Mouse (Mus musculus) ES-E14 (cell line): ENCODE measurements around the gene Tnfsfm13. TPM values are rescaled to one million over a fixed set of nuclear protein-coding genes. Genes with fewer than 3 reads are reported as not detected.
"Not testable (repeated sequence)": the region's sequence is repeated elsewhere in the genome, so short reads cannot be mapped to it uniquely, and the experiment has no call there.

Experiments
- DNase-seq: peaks from one replicate; pipeline ENCODE4 v3.0.0-alpha.2; 2013; ENCODE audit warnings: low read depth, low spot score
- H3K27ac ChIP-seq: 2 replicates; pipeline ENCODE4 v1.5.1; 2012; ENCODE audit warnings: low read depth, mild to moderate bottlenecking, low read length, moderate library complexity, mixed read lengths; ENCODE audit not compliant: poor library complexity, insufficient read depth, severe bottlenecking
- H3K36me3 ChIP-seq: 2 replicates; pipeline ENCODE4 v1.6.1; 2012; ENCODE audit warnings: mild to moderate bottlenecking, low read length, moderate library complexity, mixed read lengths; ENCODE audit not compliant: control insufficient read depth, poor library complexity, insufficient read depth, severe bottlenecking
- H3K4me1 ChIP-seq, 2 experiments: fragments of 150-350 bp in 1 of 2; sonication (generic) in 1 of 2; 2 replicates each; pipeline ENCODE4 v1.6.1; 2012; ENCODE audit warnings: low read length in 2 of 2, mild to moderate bottlenecking in 1 of 2, mixed read lengths in 1 of 2; ENCODE audit not compliant: control insufficient read depth in 2 of 2, insufficient read depth in 2 of 2, poor library complexity in 1 of 2
- H3K4me3 ChIP-seq, 2 experiments: fragments of 150-350 bp in 1 of 2; sonication (generic) in 1 of 2; 2 replicates each; pipeline ENCODE4 v1.5.1; 2012; ENCODE audit warnings: low read length in 2 of 2, low read depth in 1 of 2, mild to moderate bottlenecking in 1 of 2, mixed read lengths in 1 of 2; ENCODE audit not compliant: insufficient read depth in 1 of 2, poor library complexity in 1 of 2, severe bottlenecking in 1 of 2
- H3K9ac ChIP-seq: 2 replicates; pipeline ENCODE4 v1.6.1; 2012; ENCODE audit warnings: low read depth, mild to moderate bottlenecking, low read length, mixed read lengths; ENCODE audit not compliant: poor library complexity, insufficient read depth, severe bottlenecking
- H3K9me3 ChIP-seq: fragments of 150-350 bp; sonication (generic); 2 replicates; pipeline ENCODE4 v1.6.1; 2012; ENCODE audit warnings: low read depth, mild to moderate bottlenecking, low read length; ENCODE audit not compliant: control insufficient read depth, insufficient read depth
- CHD2 ChIP-seq: IDR thresholded peaks from 2 replicates; pipeline ENCODE4 v1.6.1; 2014; ENCODE audit warnings: mild to moderate bottlenecking, low read depth, low read length, inconsistent platforms
- HCFC1 ChIP-seq: IDR thresholded peaks from 2 replicates; pipeline ENCODE4 v1.6.1; 2012; ENCODE audit warnings: low read length, inconsistent platforms, borderline replicate concordance; ENCODE audit not compliant: insufficient read depth
- MAFK ChIP-seq: IDR thresholded peaks from 2 replicates; pipeline ENCODE4 v1.6.1; 2014; ENCODE audit warnings: mild to moderate bottlenecking, low read depth, low read length, inconsistent platforms; ENCODE audit not compliant: insufficient read depth
- ZC3H11A ChIP-seq: IDR thresholded peaks from 2 replicates; pipeline ENCODE4 v1.6.1; 2012; ENCODE audit warnings: low read depth, mild to moderate bottlenecking, inconsistent platforms, low read length, borderline replicate concordance
- ZNF384 ChIP-seq: IDR thresholded peaks from 2 replicates; pipeline ENCODE4 v1.6.1; 2012; ENCODE audit warnings: low read depth, low read length, inconsistent platforms
- in situ Hi-C, 2 experiments: fragments of 600-800 bp; cut with MboI; formaldehyde crosslinking; loops; one replicate each; pipeline ENCODE4 v1.15.1; 2025; ENCODE audit warnings: low sequenced_read_pairs in 2 of 2, inconsistent platforms in 1 of 2; ENCODE audit not compliant: unreplicated experiment in 2 of 2
- total RNA-seq: library from RNA; depleted of rRNA; stranded (reverse); fragments of 300-350 nt; gene quantifications from 2 replicates; pipeline ENCODE4 v1.2.3, GENCODE M21; 2012

Gene Tnfsfm13
- total RNA-seq, 1 experiment, result 13.7 TPM

GRCm38 (mm10) chr11:69703814-69704612 is 8.1 kb upstream of the Tnfsfm13 start:
- peak overlapping the region in 1 of 2 experiments; percentile 4; a peak in 2 of 4 replicates for H3K4me3 ChIP-seq
- H3K27ac ChIP-seq, result peak overlapping the region; percentile 89
- H3K9ac ChIP-seq, result peak overlapping the region; percentile 33; the same call in 1 of the 2 replicates
- no peak for DNase-seq
- in situ Hi-C loops, result no loop called here
- H3K9me3 ChIP-seq, result no peaks in the 10 kb centered on the region
- TF ChIP-seq ZC3H11A (no peak), CHD2 (peak; percentile 61; the same call in 1 of the 2 replicates), ZNF384 (peak; percentile 79)
- peaks cover 22 to 33% of the 10 kb centered on the region in 2 experiments for H3K4me1 ChIP-seq
- no peaks in the 10 kb centered on the region for H3K36me3 ChIP-seq

- H3K36me3 ChIP-seq, H3K9me3 ChIP-seq, H3K4me3 ChIP-seq, DNase-seq, in situ Hi-C loops: not testable (repeated sequence)
- Histone ChIP-seq H3K9ac (peak overlapping the region; percentile 45; the same call in 1 of the 2 replicates), H3K4me1 (peaks cover 18 to 32% of the 10 kb centered on the region in 2 experiments; a peak in 3 of 4 replicates), H3K27ac (peak overlapping the region; percentile 98)
These were observed 7.5 kb upstream of the Tnfsfm13 start for GRCm38 (mm10) chr11:69703381-69703780.

- H3K36me3 ChIP-seq, H3K9me3 ChIP-seq, H3K4me3 ChIP-seq, in situ Hi-C loops, DNase-seq: not testable (repeated sequence)
- Histone ChIP-seq H3K4me1 (peaks cover 18 to 29% of the 10 kb centered on the region in 2 experiments; a peak in 3 of 4 replicates), H3K9ac (peak overlapping the region; percentile 45; the same call in 1 of the 2 replicates), H3K27ac (peak overlapping the region; percentile 98)
These were observed 7.0 kb upstream of the Tnfsfm13 start for GRCm38 (mm10) chr11:69702886-69703285.

GRCm38 (mm10) chr11:69699595-69699994 is 3.7 kb upstream of the Tnfsfm13 start:
- TF ChIP-seq MAFK, result no peak
- no peak for TF ChIP-seq CHD2
- no peak for TF ChIP-seq ZNF384
- no peak for TF ChIP-seq ZC3H11A
- no peak for TF ChIP-seq HCFC1
- Histone ChIP-seq H3K36me3 (no peaks in the 10 kb centered on the region), H3K9ac (no peak overlapping the region), H3K27ac (peak overlapping the region; percentile 55; the same call in 1 of the 2 replicates), H3K9me3 (no peaks in the 10 kb centered on the region), H3K4me3 (no peak overlapping the region), H3K4me1 (peaks cover 10 to 32% of the 10 kb centered on the region in 2 experiments)
- DNase-seq, result no peak
- in situ Hi-C loops, result no loop called here

- no peak for DNase-seq
- in situ Hi-C loops, result no loop called here
These were observed 2.7 kb upstream of the Tnfsfm13 start for GRCm38 (mm10) chr11:69698574-69698973.

More at GRCm38 (mm10) chr11:69698574-69698973, 2.7 kb upstream of the Tnfsfm13 start:
- peaks cover 10 to 32% of the 10 kb centered on the region in 2 experiments for H3K4me1 ChIP-seq
- TF ChIP-seq CHD2 (no peak), HCFC1 (no peak), ZC3H11A (no peak), MAFK (no peak), ZNF384 (no peak)
- no peak overlapping the region for H3K4me3 ChIP-seq
- no peaks in the 10 kb centered on the region for H3K9me3 ChIP-seq
- H3K27ac ChIP-seq, result peak overlapping the region; percentile 72; the same call in 1 of the 2 replicates
- H3K36me3 ChIP-seq, result no peaks in the 10 kb centered on the region
- peak overlapping the region; percentile 63; the same call in 1 of the 2 replicates for H3K9ac ChIP-seq
